Mouse (Mus musculus) thymus, postnatal 4 days (tissue): Measurements from ENCODE around the gene Vmn2r57.
A peak's percentile ranks its signal among the peaks of the same experiment; 100 is the strongest.
"Not testable (repeated sequence)": the region's sequence is repeated elsewhere in the genome, so short reads cannot be mapped to it uniquely, and the experiment has no call there.

Experiments
- DNase-seq: peaks from one replicate; pipeline ENCODE4 v3.0.0; 2021

Vmn2r57 gene

DNA sequence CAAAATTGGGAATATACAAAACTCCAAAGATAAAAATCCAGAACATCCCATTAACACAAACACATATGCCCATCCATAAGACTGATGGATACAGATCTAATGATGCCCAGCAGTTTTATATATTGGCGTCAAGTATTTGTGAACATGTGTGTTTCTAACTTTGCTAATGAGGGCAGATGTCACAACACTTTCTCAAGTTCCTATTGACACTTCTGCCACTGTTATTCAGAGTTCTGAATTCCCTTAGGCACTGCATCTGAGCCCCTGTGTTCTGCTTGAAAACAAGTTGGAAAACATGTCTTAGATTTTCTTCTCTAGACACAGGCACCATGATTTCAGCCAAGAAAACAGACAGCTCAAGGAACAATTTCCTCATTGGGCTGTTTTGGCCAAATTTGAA, at the start of gene Vmn2r57:
Gene Vmn2r57, minus strand, starts transcription at position 101 of the 400 bp plus-strand sequence.
- DNase-seq, result not testable (repeated sequence)

DNA sequence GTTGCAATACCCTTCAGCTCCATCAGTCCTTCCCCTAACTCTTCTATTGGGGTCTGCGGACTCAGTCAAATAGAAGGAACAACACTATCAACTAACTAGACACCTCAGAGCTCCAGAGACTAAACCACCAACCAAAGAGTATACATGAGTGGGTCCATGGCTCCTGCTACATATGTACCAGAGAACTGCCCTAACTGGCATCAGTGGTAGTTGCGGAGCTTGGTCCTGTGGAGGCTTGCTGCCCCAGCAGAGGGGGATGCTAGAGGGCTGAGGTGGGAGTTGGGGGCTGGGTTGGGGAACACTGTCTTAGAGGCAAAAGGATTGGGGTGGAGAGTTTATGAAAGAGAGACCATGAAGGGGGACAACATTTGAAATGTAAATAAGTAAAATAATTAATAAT, 49.4 kb upstream of the Vmn2r57 start:
- peak; percentile 31 for DNase-seq

DNA sequence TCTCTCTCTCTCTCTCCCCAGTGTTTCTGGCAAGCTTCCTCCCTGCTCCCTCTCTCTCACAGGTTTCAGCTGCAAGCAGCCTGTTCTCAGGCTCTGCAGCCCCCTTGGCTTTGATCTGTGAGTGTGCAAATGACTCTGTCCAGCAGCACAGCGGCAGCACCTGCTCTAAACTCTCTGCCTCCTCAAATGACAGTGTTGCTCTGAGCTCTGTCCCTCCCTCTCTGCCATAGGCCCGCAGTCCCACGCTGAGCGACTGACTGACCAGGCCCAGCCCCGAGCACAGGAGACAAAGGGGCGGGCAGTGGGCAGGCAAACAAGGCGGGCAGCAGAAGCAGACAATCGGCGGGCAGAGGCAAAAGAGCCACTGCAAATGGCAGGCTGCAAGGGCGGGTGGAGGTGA, 3.4 kb upstream of the Vmn2r57 start:
- DNase-seq, result no peak

DNA sequence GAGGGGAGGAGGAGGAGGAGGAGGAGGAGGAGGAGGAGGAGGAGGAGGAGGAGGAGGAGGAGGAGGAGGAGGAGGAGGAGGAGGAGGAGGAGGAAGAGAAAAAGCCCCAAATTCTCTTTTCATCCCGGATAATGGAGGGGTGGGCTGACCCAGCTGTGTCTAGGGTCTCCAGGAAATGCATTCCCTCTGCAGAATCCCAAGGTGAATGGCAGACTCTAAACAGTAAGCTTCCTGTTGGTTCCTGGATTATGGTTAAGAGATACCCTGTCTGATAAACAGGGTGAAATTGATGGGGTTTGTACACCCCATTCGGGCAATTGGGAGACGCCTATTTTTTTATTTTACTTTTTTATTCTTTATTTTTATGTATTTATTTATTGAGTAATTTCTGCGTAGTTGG, 54.4 kb downstream of the Vmn2r57 start:
- no peak for DNase-seq

DNA sequence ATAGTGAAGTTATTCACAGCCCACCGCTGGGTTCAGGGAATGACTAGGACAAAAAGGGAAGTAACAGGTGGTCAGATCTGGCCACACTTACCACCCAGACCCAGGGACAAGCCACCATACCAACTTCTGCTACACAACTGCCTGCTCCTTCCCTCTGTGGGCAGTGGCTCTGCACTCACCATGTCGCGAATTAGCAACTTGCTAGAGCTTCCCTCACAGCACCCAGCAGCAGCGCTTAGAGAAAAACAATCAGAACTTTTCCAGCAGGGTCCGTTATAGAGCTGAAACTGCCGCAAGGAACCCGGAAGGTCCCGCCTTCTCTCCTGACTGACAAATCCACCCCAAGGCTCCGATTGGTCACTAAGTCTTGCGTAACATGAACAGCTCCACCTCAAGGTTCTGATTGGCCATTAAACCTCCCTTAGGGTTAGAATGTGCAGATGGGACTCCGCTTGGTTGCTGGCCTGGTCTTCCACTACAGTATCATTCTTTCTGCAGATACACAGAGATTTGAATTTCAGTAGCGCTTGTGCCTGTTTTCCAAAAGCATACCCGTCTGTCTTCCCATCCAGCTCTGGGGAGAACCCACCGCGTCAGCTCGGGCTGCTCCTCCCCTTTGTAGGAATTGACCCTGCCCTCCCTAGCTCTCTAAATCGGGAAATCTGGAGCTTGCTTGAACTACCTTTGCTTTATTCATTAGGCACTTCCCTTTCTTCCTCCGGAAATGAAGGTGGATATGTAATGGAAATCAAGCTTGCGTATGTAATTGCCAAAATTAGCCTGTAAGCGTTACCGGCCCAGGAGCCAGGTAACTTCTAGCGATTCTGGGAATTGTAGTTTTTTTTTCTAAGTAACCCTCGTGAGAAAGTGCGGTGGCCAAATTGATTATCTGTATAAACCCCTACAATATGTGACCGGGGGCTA, 55.2 kb downstream of the Vmn2r57 start, which contains the start of gene AI987944:
Gene AI987944, minus strand, starts transcription at position 332 of the 924 bp plus-strand sequence.
- DNase-seq, result peak; percentile 81
